Mouse (Mus musculus): ENCODE data around the gene Zbtb48.

DNA sequence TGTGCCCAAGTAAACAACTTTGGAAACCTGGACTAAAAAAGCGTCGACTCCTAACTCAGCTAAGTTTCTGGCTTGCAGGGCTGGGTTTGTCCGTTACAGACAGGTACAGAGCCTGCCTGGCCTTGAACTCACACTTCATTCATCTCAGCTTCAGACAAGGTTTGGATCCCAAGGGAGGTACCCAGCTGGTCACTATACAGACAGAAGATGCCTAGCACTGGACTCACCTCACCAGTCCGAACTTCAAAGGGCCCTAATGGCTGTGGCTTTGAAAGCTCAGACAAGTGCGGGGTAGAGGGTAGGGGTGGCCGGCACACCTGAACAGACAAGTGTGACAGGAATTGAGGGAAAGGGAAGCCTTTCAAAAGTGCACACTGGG is 38.4 kb downstream of the Zbtb48 start:
- TF ChIP-seq CTCF (IDR thresholded peaks at IDR 0.05; ENCODE audit: low read depth) (no peak), EP300 (IDR thresholded peaks at IDR 0.05; ENCODE audit: low read depth) (no peak)

Data from liver, embryonic 14.5 days (tissue).